Comparison of ENCODE assay signal across 12 mouse cellular contexts in the genomic region with DNA sequence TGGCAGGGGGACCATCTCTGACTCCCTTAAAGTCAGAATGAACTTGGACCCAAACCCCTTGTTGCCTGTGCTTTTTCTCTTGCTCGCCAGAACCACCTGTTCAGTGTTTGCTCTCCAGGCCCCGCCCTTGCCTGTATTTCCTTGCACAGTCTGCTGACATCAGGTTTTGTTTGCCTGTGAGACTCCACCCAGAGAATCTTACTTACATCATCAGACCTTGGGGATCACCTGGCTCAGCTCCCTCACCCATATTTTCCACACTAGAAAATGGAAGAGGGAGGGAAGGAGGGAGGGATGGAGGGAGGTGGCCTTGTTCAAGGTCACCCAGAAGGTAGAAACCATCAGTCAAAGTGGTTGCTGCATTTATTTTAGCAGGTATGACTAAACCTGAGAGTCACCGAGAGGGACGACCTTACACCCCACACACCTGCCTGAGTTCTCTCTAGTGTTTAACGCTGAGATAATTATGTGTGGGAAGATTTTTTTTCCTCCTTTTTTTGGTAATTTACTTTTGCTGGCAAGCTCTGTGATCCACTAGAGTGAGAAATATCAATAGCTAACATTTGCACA. TPM values are rescaled to one million over a fixed set of nuclear protein-coding genes. Genes with fewer than 3 reads are reported as not detected.
DNase-seq lines count a peak whose midpoint lies in the region; ATAC-seq and TF ChIP-seq lines count a peak whose summit lies in the region.
"Had no signal": no experiment of that assay in that cellular context is flagged by ENCODE, and none has a peak within 500 bp of the region (broad histone marks: within the 10 kb centered on the region; RNA-seq: fewer than 3 reads in every experiment).

No protein-coding gene starts in this region.

- H3K27me3 ChIP-seq in forebrain, postnatal 0 days (ENCODE audit: insufficient read depth, low read length), result no peaks in the 10 kb centered on the region
- H3K27me3 ChIP-seq in intestine, postnatal 0 days (replicated peaks; ENCODE audit: control insufficient read depth, insufficient read depth, low read length), result no peaks in the 10 kb centered on the region
- no peaks in the 10 kb centered on the region for H3K27me3 ChIP-seq in stomach, embryonic 16.5 days (ENCODE audit: control insufficient read depth, insufficient read depth, low read length)

- H3K9me3 ChIP-seq in forebrain, postnatal 0 days (ENCODE audit: low read length), result no peaks in the 10 kb centered on the region
- no peaks in the 10 kb centered on the region for H3K9me3 ChIP-seq in intestine, postnatal 0 days (ENCODE audit: control insufficient read depth)
- no peaks in the 10 kb centered on the region for H3K9me3 ChIP-seq in stomach, embryonic 16.5 days (replicated peaks; ENCODE audit: control insufficient read depth, low read length)
- H3K9me3 ChIP-seq: limb, embryonic 10.5 days; megakaryocyte, embryonic 14.5 days had no signal

- no peak overlapping the region for H3K9ac ChIP-seq in forebrain, postnatal 0 days
- no peak overlapping the region for H3K9ac ChIP-seq in intestine, postnatal 0 days (ENCODE audit: low read depth, low read length)
- no peak overlapping the region for H3K9ac ChIP-seq in stomach, embryonic 16.5 days (ENCODE audit: low read length)

- no peak overlapping the region for H3K4me2 ChIP-seq in forebrain, postnatal 0 days (ENCODE audit: low read depth)
- no peak overlapping the region for H3K4me2 ChIP-seq in intestine, postnatal 0 days (replicated peaks; ENCODE audit: low read depth)
- H3K4me2 ChIP-seq in stomach, embryonic 16.5 days (ENCODE audit: low read depth, low read length), result no peak overlapping the region

- ATAC-seq in forebrain, postnatal 0 days, result no peak
- ATAC-seq in intestine, postnatal 0 days, result peak; percentile 71
- peak; percentile 47; the same call in 1 of the 2 replicates for ATAC-seq in stomach, embryonic 16.5 days (ENCODE audit: insufficient read depth, low FRiP score)
- no peak for ATAC-seq in CD4-positive, CD25-positive, alpha-beta regulatory T cell, adult 4 months

- 74% methylated on average over 5 of the region's 5 CpGs for WGBS in forebrain, postnatal 0 days
- 44% methylated on average over 5 of the region's 5 CpGs for whole genome bisulfite sequencing in intestine, postnatal 0 days
- 49% methylated on average over 5 of the region's 5 CpGs for WGBS in stomach, embryonic 16.5 days

- no peaks in the 10 kb centered on the region for H3K36me3 ChIP-seq in forebrain, postnatal 0 days (ENCODE audit: insufficient read depth)
- H3K36me3 ChIP-seq in intestine, postnatal 0 days (ENCODE audit: control insufficient read depth, insufficient read depth), result no peaks in the 10 kb centered on the region
- no peaks in the 10 kb centered on the region for H3K36me3 ChIP-seq in stomach, embryonic 16.5 days (ENCODE audit: control insufficient read depth, insufficient read depth, low read length)
- H3K36me3 ChIP-seq: limb, embryonic 10.5 days had no signal

- H3K27ac ChIP-seq in forebrain, postnatal 0 days (ENCODE audit: low read depth, low read length), result peak overlapping the region; percentile 84
- no peak overlapping the region for H3K27ac ChIP-seq in intestine, postnatal 0 days (ENCODE audit: low read depth, low read length)
- H3K27ac ChIP-seq in stomach, embryonic 16.5 days (ENCODE audit: low read length), result no peak overlapping the region
- H3K27ac ChIP-seq: limb, embryonic 10.5 days had no signal

- no peak for TF ChIP-seq CTCF in forebrain, postnatal 0 days (IDR thresholded peaks at IDR 0.05; ENCODE audit: low read depth)
- TF ChIP-seq CTCF in intestine, postnatal 0 days (IDR thresholded peaks at IDR 0.05; ENCODE audit: low read depth), result no peak

- no peak overlapping the region for H3K4me3 ChIP-seq in forebrain, postnatal 0 days (ENCODE audit: low read depth, low read length)
- no peak overlapping the region for H3K4me3 ChIP-seq in intestine, postnatal 0 days (ENCODE audit: low read depth, low read length)
- no peak overlapping the region for H3K4me3 ChIP-seq in stomach, embryonic 16.5 days (replicated peaks; ENCODE audit: low read length)
- H3K4me3 ChIP-seq: limb, embryonic 10.5 days; megakaryocyte, embryonic 14.5 days had no signal

- H3K4me1 ChIP-seq in forebrain, postnatal 0 days (ENCODE audit: insufficient read depth), result peaks cover 39% of the 10 kb centered on the region
- H3K4me1 ChIP-seq in intestine, postnatal 0 days (replicated peaks; ENCODE audit: control insufficient read depth, insufficient read depth, low read length), result no peaks in the 10 kb centered on the region
- H3K4me1 ChIP-seq in stomach, embryonic 16.5 days (ENCODE audit: control insufficient read depth, insufficient read depth, low read length), result no peaks in the 10 kb centered on the region

- peak; percentile 18 for DNase-seq in layer of hippocampus, adult 9-11 months
- DNase-seq in layer of hippocampus, adult 18-20 months (ENCODE audit: low spot score in 2 of 2), result no peak
- DNase-seq in forebrain, postnatal 0 days, result no peak
- no peak for DNase-seq in heart, adult 8-10 months (ENCODE audit: low spot score)
- DNase-seq in kidney, postnatal 36 days, result no peak
- DNase-seq: gastrocnemius, postnatal 25 days; heart, postnatal 14 days had no signal

RNA-seq across cellular contexts. Expression of gene Syn2, which starts 7.4 kb away (rescaled TPM):
- 100 to 1,000 TPM; 579 to 589 TPM for total RNA-seq in layer of hippocampus, adult 18-20 months (2021)
- total RNA-seq in forebrain, postnatal 0 days (2014; rRNA removed), result 80.1 and 91.1 TPM in 2 replicates
- polyA plus RNA-seq in forebrain, postnatal 0 days (2015; fragmentation: Nextera tagmentation; extraction: Ambion mirVana), result 52.7 and 85.9 TPM in 2 replicates
- 4.7 and 4.9 TPM in 2 replicates for polyA plus RNA-seq in intestine, postnatal 0 days (2015; fragmentation: Nextera tagmentation; extraction: Ambion mirVana)
- 2.2 and 2.6 TPM in 2 replicates for polyA plus RNA-seq in stomach, embryonic 16.5 days (2015; fragmentation: Nextera tagmentation; extraction: Ambion mirVana)
- total RNA-seq in heart, adult 8-10 months (2022), result 1 to 10 TPM; 3.5 to 6.2 (median 4.6) TPM
- not detected for polyA plus RNA-seq in CD4-positive, CD25-positive, alpha-beta regulatory T cell, adult 4 months (2017; shearing (Covaris generic))

Comparison
In these comparisons a context has a peak if more than half of its experiments do, and no peak if none do; other contexts are left out.
1. ATAC-seq: peak in intestine, postnatal 0 days (single experiment) and stomach, embryonic 16.5 days (single experiment); none in forebrain, postnatal 0 days (single experiment) and CD4-positive, CD25-positive, alpha-beta regulatory T cell, adult 4 months (single experiment).